ENCODE assay signal across 7 mouse cellular contexts in genomic region chrX:143664221-143665150, GRCm38 (mm10).
A peak's percentile ranks its signal among the peaks of the same experiment; 100 is the strongest.
DNase-seq lines count a peak whose midpoint lies in the region; ATAC-seq lines count a peak whose summit lies in the region.

No protein-coding gene starts in this region.

- ATAC-seq in forebrain, embryonic 12.5 days (ENCODE audit: low FRiP score): peak; percentile 98
- ATAC-seq in hindbrain, embryonic 16.5 days: peak; percentile 99
- peak; percentile 99 for ATAC-seq in midbrain, embryonic 16.5 days

- peak overlapping the region; percentile 85 for H3K27ac ChIP-seq in forebrain, embryonic 12.5 days
- peak overlapping the region; percentile 80 for H3K27ac ChIP-seq in hindbrain, embryonic 16.5 days (ENCODE audit: low read depth, low read length)
- peak overlapping the region; percentile 72 for H3K27ac ChIP-seq in limb, embryonic 10.5 days
- peak overlapping the region; percentile 77 for H3K27ac ChIP-seq in midbrain, embryonic 16.5 days (ENCODE audit: low read length)

- H3K4me2 ChIP-seq in forebrain, embryonic 12.5 days: peak overlapping the region; percentile 58
- peak overlapping the region; percentile 55 for H3K4me2 ChIP-seq in hindbrain, embryonic 16.5 days (ENCODE audit: low read length)
- H3K4me2 ChIP-seq in midbrain, embryonic 16.5 days (ENCODE audit: low read length): peak overlapping the region; percentile 55

- H3K27me3 ChIP-seq in forebrain, embryonic 12.5 days: peaks cover 20% of the 10 kb centered on the region
- H3K27me3 ChIP-seq in hindbrain, embryonic 16.5 days (replicated peaks; ENCODE audit: control insufficient read depth, insufficient read depth, low read length): no peaks in the 10 kb centered on the region
- H3K27me3 ChIP-seq in limb, embryonic 10.5 days (ENCODE audit: low read depth, poor library complexity, severe bottlenecking): peaks cover 78% of the 10 kb centered on the region
- no peaks in the 10 kb centered on the region; the same call in none of the 2 replicates for H3K27me3 ChIP-seq in midbrain, embryonic 16.5 days (ENCODE audit: control insufficient read depth, insufficient read depth, low read depth, low read length)

- peak overlapping the region; percentile 59 for H3K4me3 ChIP-seq in forebrain, embryonic 12.5 days (replicated peaks)
- peak overlapping the region; percentile 58 for H3K4me3 ChIP-seq in hindbrain, embryonic 16.5 days (ENCODE audit: low read length)
- peak overlapping the region; percentile 61 for H3K4me3 ChIP-seq in limb, embryonic 10.5 days
- H3K4me3 ChIP-seq in midbrain, embryonic 16.5 days (ENCODE audit: low read depth, low read length): peak overlapping the region; percentile 60

- H3K4me1 ChIP-seq in forebrain, embryonic 12.5 days: peaks cover 2% of the 10 kb centered on the region; the same call in 1 of the 2 replicates
- H3K4me1 ChIP-seq in hindbrain, embryonic 16.5 days (ENCODE audit: control insufficient read depth, insufficient read depth, low read depth, low read length): no peaks in the 10 kb centered on the region; the same call in none of the 2 replicates
- H3K4me1 ChIP-seq in limb, embryonic 10.5 days: peaks cover 5% of the 10 kb centered on the region; the same call in 1 of the 2 replicates
- H3K4me1 ChIP-seq in midbrain, embryonic 16.5 days (ENCODE audit: control insufficient read depth, insufficient read depth, low read length): peaks cover 9% of the 10 kb centered on the region

- H3K36me3 ChIP-seq in forebrain, embryonic 12.5 days (replicated peaks): no peaks in the 10 kb centered on the region
- H3K36me3 ChIP-seq in hindbrain, embryonic 16.5 days (ENCODE audit: control insufficient read depth, insufficient read depth, low read length): no peaks in the 10 kb centered on the region
- H3K36me3 ChIP-seq in limb, embryonic 10.5 days: no peaks in the 10 kb centered on the region
- H3K36me3 ChIP-seq in midbrain, embryonic 16.5 days (ENCODE audit: control insufficient read depth, insufficient read depth, low read length): no peaks in the 10 kb centered on the region

- no peaks in the 10 kb centered on the region for H3K9me3 ChIP-seq in forebrain, embryonic 12.5 days
- no peaks in the 10 kb centered on the region for H3K9me3 ChIP-seq in hindbrain, embryonic 16.5 days (ENCODE audit: control insufficient read depth, low read length)
- no peaks in the 10 kb centered on the region for H3K9me3 ChIP-seq in limb, embryonic 10.5 days (replicated peaks)
- H3K9me3 ChIP-seq in midbrain, embryonic 16.5 days (replicated peaks; ENCODE audit: control insufficient read depth, low read length, poor library complexity, severe bottlenecking): no peaks in the 10 kb centered on the region

- WGBS in forebrain, embryonic 12.5 days: 28% methylated on average over 26 of the region's 28 CpGs
- 22% methylated on average over 27 of the region's 28 CpGs for WGBS in hindbrain, embryonic 16.5 days
- WGBS in limb, embryonic 10.5 days: 10% methylated on average over 28 of the region's 28 CpGs
- WGBS in midbrain, embryonic 16.5 days: 20% methylated on average over 26 of the region's 28 CpGs

- peak; percentile 55 for DNase-seq in ZHBTc4 (ENCODE audit: low read depth, low spot score)
- DNase-seq in c-Kit-positive CD71-negative TER-119-negative erythroid progenitor cells, embryonic 14.5 days (ENCODE audit: low read depth): peak; percentile 1
- peak; percentile 49 for DNase-seq in limb, embryonic 10.5 days (ENCODE audit: low spot score)
- peak; percentile 12 for DNase-seq in testis, postnatal 14 days (ENCODE audit: low spot score)

- H3K9ac ChIP-seq in forebrain, embryonic 12.5 days: peak overlapping the region; percentile 56
- H3K9ac ChIP-seq in hindbrain, embryonic 16.5 days (ENCODE audit: low read depth, low read length): peak overlapping the region; percentile 76
- H3K9ac ChIP-seq in midbrain, embryonic 16.5 days (ENCODE audit: low read depth, low read length): peak overlapping the region; percentile 70

Comparison
In these comparisons a context has a peak if more than half of its experiments do, and no peak if none do; other contexts are left out.
1. Peak in every context shown above with its lines: DNase-seq, ATAC-seq, H3K4me3 ChIP-seq and H3K27ac ChIP-seq.
2. DNase-seq: peak in every context shown above with its lines; median percentile 55 in ZHBTc4; 49 in limb, embryonic 10.5 days; 12 in testis, postnatal 14 days; 1 in c-Kit-positive CD71-negative TER-119-negative erythroid progenitor cells, embryonic 14.5 days.